Mouse (Mus musculus) liver, embryonic 16.5 days (tissue): ENCODE data around the gene N4bp3. TPM values are rescaled to one million over a fixed set of nuclear protein-coding genes. Genes with fewer than 3 reads are reported as not detected.
A peak's percentile ranks its signal among the peaks of the same experiment; 100 is the strongest.

Source experiments
- ATAC-seq: fragments of 200-750 bp; cut with Nextera tagmentation; 2 replicates; pipeline ENCODE4 v1.8.0; 2017; ENCODE audit warnings: low read depth, mild to moderate bottlenecking, moderate number of reproducible peaks, moderate library complexity
- H3K27ac ChIP-seq: fragments of 300-500 bp; sonication (generic); 2 replicates; pipeline ENCODE4 v1.5.1; 2014; ENCODE audit warnings: mild to moderate bottlenecking, low read length
- H3K27me3 ChIP-seq: fragments of 300-500 bp; sonication (generic); 2 replicates; pipeline ENCODE4 v1.6.1; 2014; ENCODE audit warnings: low read depth, low read length, mixed read lengths; ENCODE audit not compliant: control insufficient read depth, insufficient read depth
- H3K36me3 ChIP-seq: fragments of 300-500 bp; sonication (generic); 2 replicates; pipeline ENCODE4 v1.6.1; 2014; ENCODE audit warnings: mild to moderate bottlenecking; ENCODE audit not compliant: control insufficient read depth, insufficient read depth
- H3K4me1 ChIP-seq: fragments of 300-500 bp; sonication (generic); 2 replicates; pipeline ENCODE4 v1.6.1; 2014; ENCODE audit warnings: low read depth, low read length, mixed read lengths; ENCODE audit not compliant: control insufficient read depth
- H3K4me2 ChIP-seq: fragments of 300-500 bp; sonication (generic); 2 replicates; pipeline ENCODE4 v1.6.1; 2014; ENCODE audit warnings: low read depth, low read length, mixed read lengths
- H3K4me3 ChIP-seq: fragments of 300-500 bp; sonication (generic); 2 replicates; pipeline ENCODE4 v1.5.1; 2014; ENCODE audit warnings: low read depth, mild to moderate bottlenecking, low read length
- H3K9ac ChIP-seq: fragments of 300-500 bp; sonication (generic); 2 replicates; pipeline ENCODE4 v1.6.1; 2014; ENCODE audit warnings: low read depth, low read length
- H3K9me3 ChIP-seq: fragments of 300-500 bp; sonication (generic); replicated peaks from 2 replicates; pipeline ENCODE4 v1.6.1; 2016; ENCODE audit warnings: low read length; ENCODE audit not compliant: control insufficient read depth
- WGBS: fragments of 180-500 bp; shearing (Covaris S2); extraction: QIAGEN DNeasy Blood & Tissue Kit; methylation state at CpG from one replicate; pipeline ENCODE4 v1.1.7; 2014; ENCODE audit not compliant: insufficient replicate concordance; 5-methylcytosine and 5-hydroxymethylcytosine counted together
- polyA plus RNA-seq: library from polyadenylated mRNA; unstranded; fragments of >200 nt; fragmentation: Nextera tagmentation; extraction: Ambion mirVana; gene quantifications from 2 replicates; pipeline ENCODE4 v1.2.1, GENCODE M21; 2015

Gene N4bp3
- polyA plus RNA-seq, 1 experiment from 2014 or later: 3.9 TPM

GRCm38 (mm10) chr11:51646751-51647667 is 3.6 kb downstream of the N4bp3 start:
- Histone ChIP-seq H3K27me3 (peaks cover 34% of the 10 kb centered on the region), H3K36me3 (no peaks in the 10 kb centered on the region), H3K4me3 (no peak overlapping the region), H3K27ac (no peak overlapping the region; the same call in 1 of the 2 replicates), H3K9me3 (no peaks in the 10 kb centered on the region), H3K4me1 (peaks cover 11% of the 10 kb centered on the region), H3K9ac (no peak overlapping the region), H3K4me2 (no peak overlapping the region)
- ATAC-seq: no peak
- 31% methylated on average over 15 of the region's 15 CpGs for WGBS

GRCm38 (mm10) chr11:51646245-51646644 is 4.4 kb downstream of the N4bp3 start:
- H3K27me3 ChIP-seq: peaks cover 27% of the 10 kb centered on the region
- H3K9me3 ChIP-seq: no peaks in the 10 kb centered on the region
- ATAC-seq: no peak
- WGBS: 63% methylated on average over 7 of the region's 7 CpGs
- H3K4me2 ChIP-seq: no peak overlapping the region
- no peak overlapping the region for H3K9ac ChIP-seq
- H3K27ac ChIP-seq: no peak overlapping the region
- no peaks in the 10 kb centered on the region for H3K36me3 ChIP-seq
- no peak overlapping the region for H3K4me3 ChIP-seq
- peaks cover 11% of the 10 kb centered on the region for H3K4me1 ChIP-seq

- 71% methylated on average over 13 of the region's 13 CpGs for WGBS
- Histone ChIP-seq H3K9me3 (no peaks in the 10 kb centered on the region), H3K36me3 (no peaks in the 10 kb centered on the region), H3K27me3 (peaks cover 18% of the 10 kb centered on the region), H3K27ac (no peak overlapping the region), H3K4me2 (no peak overlapping the region), H3K9ac (no peak overlapping the region), H3K4me3 (no peak overlapping the region), H3K4me1 (peaks cover 10% of the 10 kb centered on the region)
- no peak for ATAC-seq
Measured at GRCm38 (mm10) chr11:51645293-51645692, 5.3 kb downstream of the N4bp3 start.

GRCm38 (mm10) chr11:51644217-51644616 is 6.4 kb downstream of the N4bp3 start:
- no peak overlapping the region for H3K9ac ChIP-seq
- no peak overlapping the region for H3K4me2 ChIP-seq
- peak overlapping the region; percentile 43; the same call in 1 of the 2 replicates for H3K27ac ChIP-seq
- no peak overlapping the region for H3K4me3 ChIP-seq
- no peaks in the 10 kb centered on the region for H3K36me3 ChIP-seq
- 36% methylated on average over 16 of the region's 16 CpGs for WGBS
- H3K9me3 ChIP-seq: no peaks in the 10 kb centered on the region
- H3K27me3 ChIP-seq: peaks cover 7% of the 10 kb centered on the region
- no peak for ATAC-seq
- peaks cover under 1% of the 10 kb centered on the region; the same call in 1 of the 2 replicates for H3K4me1 ChIP-seq

GRCm38 (mm10) chr11:51643761-51644160 is 6.9 kb downstream of the N4bp3 start:
- no peaks in the 10 kb centered on the region for H3K4me1 ChIP-seq
- WGBS: 45% methylated on average over 15 of the region's 15 CpGs
- ATAC-seq: no peak
- no peak overlapping the region for H3K4me3 ChIP-seq
- H3K36me3 ChIP-seq: no peaks in the 10 kb centered on the region
- no peak overlapping the region for H3K9ac ChIP-seq
- H3K27me3 ChIP-seq: peaks cover 3% of the 10 kb centered on the region; the same call in 1 of the 2 replicates
- no peak overlapping the region for H3K4me2 ChIP-seq
- peak overlapping the region; percentile 43; the same call in 1 of the 2 replicates for H3K27ac ChIP-seq
- no peaks in the 10 kb centered on the region for H3K9me3 ChIP-seq

- no peak overlapping the region for H3K9ac ChIP-seq
- H3K9me3 ChIP-seq: no peaks in the 10 kb centered on the region
- H3K27ac ChIP-seq: no peak overlapping the region
- H3K4me3 ChIP-seq: no peak overlapping the region
- H3K4me2 ChIP-seq: no peak overlapping the region
- H3K27me3 ChIP-seq: peaks cover 3% of the 10 kb centered on the region; the same call in 1 of the 2 replicates
- 53% methylated on average over 9 of the region's 9 CpGs for WGBS
- no peaks in the 10 kb centered on the region for H3K4me1 ChIP-seq
- ATAC-seq: no peak
- no peaks in the 10 kb centered on the region for H3K36me3 ChIP-seq
Measured at GRCm38 (mm10) chr11:51643202-51643601, 7.4 kb downstream of the N4bp3 start.

- no peak overlapping the region for H3K4me2 ChIP-seq
- no peak overlapping the region for H3K27ac ChIP-seq
- 66% methylated on average over 7 of the region's 7 CpGs for WGBS
- H3K4me1 ChIP-seq: peaks cover 12% of the 10 kb centered on the region
- no peaks in the 10 kb centered on the region for H3K36me3 ChIP-seq
- no peaks in the 10 kb centered on the region for H3K9me3 ChIP-seq
- no peak overlapping the region for H3K9ac ChIP-seq
- no peak overlapping the region for H3K4me3 ChIP-seq
- ATAC-seq: no peak
- H3K27me3 ChIP-seq: peaks cover 3% of the 10 kb centered on the region; the same call in 1 of the 2 replicates
Measured at GRCm38 (mm10) chr11:51640748-51641147, 9.9 kb downstream of the N4bp3 start.

- Histone ChIP-seq H3K4me3 (no peak overlapping the region), H3K36me3 (no peaks in the 10 kb centered on the region), H3K9me3 (no peaks in the 10 kb centered on the region), H3K4me2 (peak overlapping the region; percentile 47), H3K27me3 (no peaks in the 10 kb centered on the region), H3K9ac (no peak overlapping the region), H3K27ac (peak overlapping the region; percentile 16; the same call in 1 of the 2 replicates), H3K4me1 (peaks cover 25% of the 10 kb centered on the region)
- no peak for ATAC-seq
- WGBS: 47% methylated on average over 5 of the region's 5 CpGs
Measured at GRCm38 (mm10) chr11:51638497-51638896, 12.1 kb downstream of the N4bp3 start.

GRCm38 (mm10) chr11:51637971-51638414 is 12.6 kb downstream of the N4bp3 start:
- 0 out of 2 replicates have a peak overlapping the region, but pooled peaks have one; percentile 21 for H3K4me3 ChIP-seq
- no peak overlapping the region for H3K9ac ChIP-seq
- no peak for ATAC-seq
- peak overlapping the region; percentile 47 for H3K4me2 ChIP-seq
- H3K9me3 ChIP-seq: no peaks in the 10 kb centered on the region
- H3K36me3 ChIP-seq: no peaks in the 10 kb centered on the region
- H3K27ac ChIP-seq: peak overlapping the region; percentile 16; the same call in 1 of the 2 replicates
- no peaks in the 10 kb centered on the region for H3K27me3 ChIP-seq
- peaks cover 25% of the 10 kb centered on the region for H3K4me1 ChIP-seq
- WGBS: 3% methylated on average over 17 of the region's 17 CpGs
